Mouse (Mus musculus) MEL (cell line): ENCODE results near the gene Ctsh. TPM values are rescaled to one million over a fixed set of nuclear protein-coding genes. Genes with fewer than 3 reads are reported as not detected.

Experiments
- DNase-seq: peaks from one replicate; pipeline ENCODE4 v3.0.0; 2011; ENCODE audit warnings: low read depth, low spot score
- H3K27ac ChIP-seq: 2 replicates; pipeline ENCODE4 v1.5.1; 2012; ENCODE audit warnings: low read depth, mild to moderate bottlenecking, control low read depth, low read length, moderate library complexity; ENCODE audit not compliant: control insufficient read depth
- H3K27me3 ChIP-seq, 2 experiments: fragments of 150-350 bp in 1 of 2; sonication (generic) in 1 of 2; 2 replicates each; pipeline ENCODE4 v1.6.1; 2012; ENCODE audit warnings: low read length in 2 of 2, mild to moderate bottlenecking in 2 of 2, improper control_type of control experiment in 1 of 2, moderate library complexity in 1 of 2; ENCODE audit not compliant: insufficient read depth in 2 of 2, control insufficient read depth in 1 of 2
- H3K36me3 ChIP-seq, 2 experiments: 2 replicates each; pipeline ENCODE4 v1.6.1; 2012 to 2014; ENCODE audit warnings: low read length in 2 of 2, improper control_type of control experiment in 1 of 2, inconsistent platforms in 1 of 2, mild to moderate bottlenecking in 1 of 2; ENCODE audit not compliant: insufficient read depth in 2 of 2, control insufficient read depth in 1 of 2
- H3K4me1 ChIP-seq, 2 experiments: fragments of 150-350 bp in 1 of 2; sonication (generic) in 1 of 2; 2 replicates each; pipeline ENCODE4 v1.6.1; 2012; ENCODE audit warnings: low read length in 2 of 2, improper control_type of control experiment in 1 of 2, mild to moderate bottlenecking in 1 of 2; ENCODE audit not compliant: insufficient read depth in 2 of 2, control insufficient read depth in 1 of 2
- H3K4me3 ChIP-seq, 2 experiments: fragments of 150-350 bp in 1 of 2; sonication (generic) in 1 of 2; 2 replicates each; pipeline ENCODE4 v1.5.1; 2012; ENCODE audit warnings: low read depth in 2 of 2, low read length in 2 of 2, mild to moderate bottlenecking in 2 of 2, moderate library complexity in 2 of 2, control low read depth in 1 of 2, improper control_type of control experiment in 1 of 2; ENCODE audit not compliant: control insufficient read depth in 1 of 2, insufficient read depth in 1 of 2
- H3K79me2 ChIP-seq: 2 replicates; pipeline ENCODE4 v1.6.1; 2012; ENCODE audit warnings: mild to moderate bottlenecking, low read length, moderate library complexity; ENCODE audit not compliant: control insufficient read depth, poor library complexity, insufficient read depth
- H3K9ac ChIP-seq: 2 replicates; pipeline ENCODE4 v1.6.1; 2012; ENCODE audit warnings: low read depth, mild to moderate bottlenecking, control low read depth, low read length, moderate library complexity; ENCODE audit not compliant: control insufficient read depth, poor library complexity, severe bottlenecking
- H3K9me3 ChIP-seq: fragments of 150-350 bp; sonication (generic); replicated peaks from 2 replicates; pipeline ENCODE4 v1.6.1; 2012; ENCODE audit warnings: mild to moderate bottlenecking, low read length, improper control_type of control experiment, moderate library complexity; ENCODE audit not compliant: insufficient read depth
- E2F4 ChIP-seq: IDR thresholded peaks from 2 replicates; pipeline ENCODE4 v1.6.1; 2011; ENCODE audit warnings: low read depth, low read length, improper control_type of control experiment, borderline replicate concordance
- EP300 ChIP-seq, 2 experiments: IDR thresholded peaks; 2 replicates each; pipeline ENCODE4 v1.6.1; 2011; ENCODE audit warnings: improper control_type of control experiment in 2 of 2, low read length in 2 of 2, low read depth in 1 of 2, mild to moderate bottlenecking in 1 of 2
- ETS1 ChIP-seq: IDR thresholded peaks from 2 replicates; pipeline ENCODE4 v1.6.1; 2012; ENCODE audit warnings: low read depth, mild to moderate bottlenecking, inconsistent platforms, low read length, improper control_type of control experiment, moderate library complexity
- GATA1 ChIP-seq: IDR thresholded peaks from 2 replicates; pipeline ENCODE4 v1.6.1; 2011; ENCODE audit warnings: low read depth, low read length, improper control_type of control experiment
- MAX ChIP-seq: IDR thresholded peaks from 2 replicates; pipeline ENCODE4 v1.6.1; 2011; ENCODE audit warnings: low read length, improper control_type of control experiment
- MEF2A ChIP-seq: IDR thresholded peaks from 2 replicates; pipeline ENCODE4 v1.6.1; 2014; ENCODE audit warnings: low read depth, mild to moderate bottlenecking, inconsistent platforms, low read length, improper control_type of control experiment; ENCODE audit not compliant: poor library complexity, insufficient replicate concordance, severe bottlenecking; ENCODE audit errors: extremely low read depth
- MYB ChIP-seq: IDR thresholded peaks from 2 replicates; pipeline ENCODE4 v1.6.1; 2011; ENCODE audit warnings: mild to moderate bottlenecking, low read depth, low read length, improper control_type of control experiment
- MYC ChIP-seq: IDR thresholded peaks from 2 replicates; pipeline ENCODE4 v1.6.1; 2011; ENCODE audit warnings: low read depth, mild to moderate bottlenecking, low read length, improper control_type of control experiment, moderate library complexity
- RCOR1 ChIP-seq: IDR thresholded peaks from 2 replicates; pipeline ENCODE4 v1.6.1; 2012; ENCODE audit warnings: low read depth, mild to moderate bottlenecking, inconsistent platforms, low read length, improper control_type of control experiment
- TBP ChIP-seq: IDR thresholded peaks from 2 replicates; pipeline ENCODE4 v1.8.0; 2011; ENCODE audit warnings: low read depth, low read length, improper control_type of control experiment
- UBTF ChIP-seq: IDR thresholded peaks from 2 replicates; pipeline ENCODE4 v1.6.1; 2012; ENCODE audit warnings: low read depth, mild to moderate bottlenecking, inconsistent platforms, low read length, improper control_type of control experiment, moderate library complexity, borderline replicate concordance; ENCODE audit not compliant: insufficient read depth
- polyA plus RNA-seq, 2 experiments: library from polyadenylated mRNA; stranded (reverse) in 1 of 2; unstranded in 1 of 2; fragments of >175 nt in 1 of 2; fragments of >200 nt in 1 of 2; gene quantifications; 2 replicates each; pipeline versions ENCODE4 v1.2.1 to v1.2.4; 2012; ENCODE audit warnings: low replicate concordance in 2 of 2, low read depth in 1 of 2; ENCODE audit not compliant: insufficient read length in 2 of 2, insufficient read depth in 1 of 2, missing spikeins in 1 of 2
- total RNA-seq: library from RNA; depleted of rRNA; stranded (reverse); fragments of 300-350 nt; gene quantifications from 2 replicates; pipeline ENCODE4 v1.2.3, GENCODE M21; 2012

Gene Ctsh
- total and polyA plus RNA-seq, 3 experiments, result not detected

DNA sequence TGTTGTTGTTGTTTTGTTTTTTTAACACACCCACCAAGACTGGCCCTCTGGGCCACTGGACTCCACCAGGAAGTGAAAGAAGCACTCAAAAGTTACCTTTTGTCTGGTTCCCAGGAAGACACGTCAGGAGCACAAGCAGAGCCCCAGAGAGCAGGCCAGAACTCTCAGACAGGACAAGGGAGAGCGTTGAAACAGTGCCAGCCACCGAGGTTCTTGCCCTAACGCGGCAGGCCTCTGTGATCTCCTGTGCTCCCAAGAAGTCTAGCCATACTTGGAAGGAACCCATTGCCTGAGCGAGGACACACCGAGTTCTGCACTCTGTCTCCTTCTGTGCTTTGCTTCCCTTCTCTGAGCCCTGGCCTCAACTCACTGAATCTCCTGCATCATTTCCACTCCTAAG lies 16.2 kb downstream of the Ctsh start:
- no peak overlapping the region for H3K9ac ChIP-seq
- H3K36me3 ChIP-seq, result no peaks in the 10 kb centered on the region; a peak in 1 of 4 replicates
- H3K79me2 ChIP-seq, result no peaks in the 10 kb centered on the region
- no peak for DNase-seq
- H3K4me1 ChIP-seq, result peaks cover 0 to 3% of the 10 kb centered on the region in 2 experiments; a peak in 2 of 4 replicates
- H3K4me3 ChIP-seq, result no peak overlapping the region
- H3K27ac ChIP-seq, result no peak overlapping the region
- H3K9me3 ChIP-seq, result no peaks in the 10 kb centered on the region
- H3K27me3 ChIP-seq, result no peaks in the 10 kb centered on the region
- TF ChIP-seq UBTF, result no peak

GRCm38 (mm10) chr9:90075336-90075735 lies 21.4 kb downstream of the Ctsh start:
- peak overlapping the region; percentile 13; the same call in 1 of the 2 replicates for H3K27ac ChIP-seq
- no peaks in the 10 kb centered on the region for H3K79me2 ChIP-seq
- TF ChIP-seq MEF2A (no peak), ETS1 (0 out of 2 replicates have a peak, but pooled peaks have one; percentile 13), E2F4 (no peak), EP300 (IDR thresholded peaks at IDR 0.05; ENCODE audit: low read depth in 1 of 2, low read length in 2 of 2) (peak; percentile 52 to 71), RCOR1 (peak; percentile 35; the same call in 1 of the 2 replicates), TBP (no peak), MYC (no peak), MYB (no peak), GATA1 (peak; percentile 49; the same call in 1 of the 2 replicates), UBTF (no peak)
- peak overlapping the region in 1 of 2 experiments; percentile 4; a peak in 1 of 4 replicates for H3K4me3 ChIP-seq
- H3K9me3 ChIP-seq, result no peaks in the 10 kb centered on the region
- H3K36me3 ChIP-seq, result peaks cover 0 to 3% of the 10 kb centered on the region in 2 experiments; a peak in 2 of 4 replicates
- H3K9ac ChIP-seq, result no peak overlapping the region
- DNase-seq, result peak; percentile 59
- peaks cover 0 to 12% of the 10 kb centered on the region in 2 experiments; a peak in 2 of 4 replicates for H3K4me1 ChIP-seq
- no peaks in the 10 kb centered on the region for H3K27me3 ChIP-seq

GRCm38 (mm10) chr9:90076131-90076530 lies 22.2 kb downstream of the Ctsh start:
- no peaks in the 10 kb centered on the region for H3K9me3 ChIP-seq
- no peak overlapping the region for H3K4me3 ChIP-seq
- no peak for TF ChIP-seq MAX
- no peak for TF ChIP-seq MYB
- no peak for TF ChIP-seq MEF2A
- no peak for TF ChIP-seq RCOR1
- DNase-seq, result no peak
- no peaks in the 10 kb centered on the region for H3K27me3 ChIP-seq
- no peak overlapping the region for H3K27ac ChIP-seq
- no peak overlapping the region for H3K9ac ChIP-seq
- peaks cover 0 to 12% of the 10 kb centered on the region in 2 experiments; a peak in 2 of 4 replicates for H3K4me1 ChIP-seq
- H3K36me3 ChIP-seq, result peaks cover 0 to 3% of the 10 kb centered on the region in 2 experiments; a peak in 2 of 4 replicates
- H3K79me2 ChIP-seq, result no peaks in the 10 kb centered on the region
